Mouse (Mus musculus) liver, embryonic 13.5 days (tissue): ENCODE results near the gene Gmeb1. TPM values are rescaled to one million over a fixed set of nuclear protein-coding genes. Genes with fewer than 3 reads are reported as not detected.
"Not testable (repeated sequence)": the region's sequence is repeated elsewhere in the genome, so short reads cannot be mapped to it uniquely, and the experiment has no call there.

Experiments used
- ATAC-seq: fragments of 200-750 bp; cut with Nextera tagmentation; 2 replicates; pipeline ENCODE4 v1.8.0; 2017; ENCODE audit warnings: low read depth, mild to moderate bottlenecking, moderate number of reproducible peaks, moderate library complexity
- DNase-seq: peaks from one replicate; pipeline ENCODE4 v3.0.0; 2022
- H3K27ac ChIP-seq: fragments of 300-500 bp; sonication (generic); 2 replicates; pipeline ENCODE4 v1.5.1; 2015; ENCODE audit warnings: moderate library complexity, mild to moderate bottlenecking, inconsistent platforms
- H3K27me3 ChIP-seq: fragments of 300-500 bp; sonication (generic); 2 replicates; pipeline ENCODE4 v1.6.1; 2015; ENCODE audit warnings: mild to moderate bottlenecking, inconsistent platforms
- H3K36me3 ChIP-seq: fragments of 300-500 bp; sonication (generic); 2 replicates; pipeline ENCODE4 v1.6.1; 2015; ENCODE audit warnings: mild to moderate bottlenecking, inconsistent platforms
- H3K4me1 ChIP-seq: fragments of 300-500 bp; sonication (generic); replicated peaks from 2 replicates; pipeline ENCODE4 v1.6.1; 2015; ENCODE audit warnings: inconsistent platforms
- H3K4me2 ChIP-seq: fragments of 300-500 bp; sonication (generic); 2 replicates; pipeline ENCODE4 v1.6.1; 2015; ENCODE audit warnings: inconsistent platforms, mild to moderate bottlenecking, moderate library complexity
- H3K4me3 ChIP-seq: fragments of 300-500 bp; sonication (generic); replicated peaks from 2 replicates; pipeline ENCODE4 v1.5.1; 2015; ENCODE audit warnings: mild to moderate bottlenecking, inconsistent platforms
- H3K9ac ChIP-seq: fragments of 300-500 bp; sonication (generic); 2 replicates; pipeline ENCODE4 v1.6.1; 2015; ENCODE audit warnings: mild to moderate bottlenecking, inconsistent platforms
- H3K9me3 ChIP-seq: fragments of 300-500 bp; sonication (generic); replicated peaks from 2 replicates; pipeline ENCODE4 v1.6.1; 2016; ENCODE audit warnings: inconsistent platforms
- WGBS: fragments of 180-500 bp; shearing (Covaris S2); methylation state at CpG from one replicate; pipeline ENCODE4 v1.1.7; 2015; ENCODE audit not compliant: insufficient replicate concordance; 5-methylcytosine and 5-hydroxymethylcytosine counted together
- polyA plus RNA-seq: library from polyadenylated mRNA; unstranded; fragments of >200 nt; fragmentation: Nextera tagmentation; extraction: Ambion mirVana; gene quantifications from 2 replicates; pipeline ENCODE4 v1.2.1, GENCODE M21; 2015

Gene Gmeb1
- polyA plus RNA-seq: 16.9 and 17.3 TPM in 2 replicates

- Histone ChIP-seq H3K4me3 (peak within 1 kb of the TSS; percentile 89), H3K4me2 (peak within 1 kb of the TSS; percentile 85), H3K9me3 (no peaks in the 10 kb centered on the region), H3K4me1 (peaks cover 57% of the 10 kb centered on the region), H3K36me3 (0 out of 2 replicates have a peak, but pooled peaks cover 8% of the 10 kb centered on the region), H3K27ac (peak within 1 kb of the TSS; percentile 94), H3K27me3 (no peaks in the 10 kb centered on the region), H3K9ac (peak within 1 kb of the TSS; percentile 97)
- DNase-seq (peak; percentile 70), ATAC-seq (peak; percentile 86)
- WGBS: 9% methylated on average over 41 of the region's 49 CpGs
Observed at GRCm38 (mm10) chr4:132261514-132262357, at the start of gene Gmeb1. Gmeb1 (minus strand) TSS chr4:132261602.

GRCm38 (mm10) chr4:132309849-132310472 is 48.6 kb upstream of the Gmeb1 start:
- Histone ChIP-seq H3K9ac (peak overlapping the region; percentile 92), H3K36me3 (peaks cover 50% of the 10 kb centered on the region), H3K9me3 (no peaks in the 10 kb centered on the region), H3K27me3 (no peaks in the 10 kb centered on the region), H3K27ac (peak overlapping the region; percentile 96), H3K4me1 (peaks cover 34% of the 10 kb centered on the region), H3K4me2 (peak overlapping the region; percentile 84), H3K4me3 (peak overlapping the region; percentile 83)
- WGBS: 14% methylated on average over 10 of the region's 10 CpGs
- DNase-seq (peak; percentile 49), ATAC-seq (peak; percentile 33; the same call in 1 of the 2 replicates)

GRCm38 (mm10) chr4:132309140-132309848 is 47.9 kb upstream of the Gmeb1 start:
- H3K36me3 ChIP-seq: peaks cover 48% of the 10 kb centered on the region
- H3K4me3 ChIP-seq: peak overlapping the region; percentile 83
- under 1% methylated on average over 15 of the region's 15 CpGs for WGBS
- peak overlapping the region; percentile 84 for H3K4me2 ChIP-seq
- peak overlapping the region; percentile 96 for H3K27ac ChIP-seq
- H3K4me1 ChIP-seq: peaks cover 36% of the 10 kb centered on the region
- no peak for ATAC-seq
- peak overlapping the region; percentile 92 for H3K9ac ChIP-seq
- DNase-seq: peak; percentile 45
- H3K27me3 ChIP-seq: no peaks in the 10 kb centered on the region
- no peaks in the 10 kb centered on the region for H3K9me3 ChIP-seq

- H3K27me3 ChIP-seq: no peaks in the 10 kb centered on the region
- peak overlapping the region; percentile 96 for H3K27ac ChIP-seq
- peak overlapping the region; percentile 92 for H3K9ac ChIP-seq
- peaks cover 36% of the 10 kb centered on the region for H3K4me1 ChIP-seq
- peak; percentile 85 for ATAC-seq
- H3K36me3 ChIP-seq: peaks cover 41% of the 10 kb centered on the region
- peak overlapping the region; percentile 84 for H3K4me2 ChIP-seq
- DNase-seq: peak; percentile 79
- under 1% methylated on average over 41 of the region's 41 CpGs for WGBS
- H3K4me3 ChIP-seq: peak overlapping the region; percentile 83
- H3K9me3 ChIP-seq: no peaks in the 10 kb centered on the region
Observed at GRCm38 (mm10) chr4:132308437-132309139, 47.2 kb upstream of the Gmeb1 start.

- DNase-seq (no peak), ATAC-seq (no peak)
- no peak overlapping the region for H3K4me3 ChIP-seq
- peaks cover 48% of the 10 kb centered on the region for H3K4me1 ChIP-seq
- no peaks in the 10 kb centered on the region for H3K9me3 ChIP-seq
- H3K9ac ChIP-seq: no peak overlapping the region
- 61% methylated on average over 6 of the region's 6 CpGs for WGBS
- peaks cover 19% of the 10 kb centered on the region for H3K36me3 ChIP-seq
- H3K27ac ChIP-seq: no peak overlapping the region
- H3K4me2 ChIP-seq: no peak overlapping the region
- no peaks in the 10 kb centered on the region for H3K27me3 ChIP-seq
Observed at GRCm38 (mm10) chr4:132306004-132306403, 44.6 kb upstream of the Gmeb1 start.

- Histone ChIP-seq H3K36me3 (peaks cover 12% of the 10 kb centered on the region), H3K4me2 (no peak overlapping the region), H3K27ac (0 out of 2 replicates have a peak overlapping the region, but pooled peaks have one; percentile 1), H3K9ac (no peak overlapping the region), H3K9me3 (no peaks in the 10 kb centered on the region), H3K4me3 (no peak overlapping the region), H3K4me1 (peaks cover 43% of the 10 kb centered on the region), H3K27me3 (no peaks in the 10 kb centered on the region)
- no peak for DNase-seq
- no peak for ATAC-seq
- WGBS: 28% methylated on average over 8 of the region's 8 CpGs
Observed at GRCm38 (mm10) chr4:132305276-132305675, 43.9 kb upstream of the Gmeb1 start.

GRCm38 (mm10) chr4:132303484-132303883 is 42.1 kb upstream of the Gmeb1 start:
- H3K27ac ChIP-seq: not testable (repeated sequence)
- H3K9ac ChIP-seq: peak overlapping the region; percentile 74
- WGBS: 32% methylated on average over 6 of the region's 6 CpGs

GRCm38 (mm10) chr4:132302939-132303479 is 41.6 kb upstream of the Gmeb1 start, which contains the start of gene Rab42:
Rab42 (minus strand) TSS chr4:132303385.
- 2% methylated on average over 31 of the region's 31 CpGs for WGBS
- Histone ChIP-seq H3K27me3 (no peaks in the 10 kb centered on the region), H3K9me3 (no peaks in the 10 kb centered on the region), H3K4me2 (peak within 1 kb of the TSS; percentile 86), H3K4me1 (peaks cover 33% of the 10 kb centered on the region), H3K4me3 (peak within 1 kb of the TSS; percentile 64), H3K36me3 (no peaks in the 10 kb centered on the region), H3K9ac (peak within 1 kb of the TSS; percentile 74), H3K27ac (peak within 1 kb of the TSS; percentile 69)
- ATAC-seq (peak; percentile 76), DNase-seq (peak; percentile 50)

More at GRCm38 (mm10) chr4:132303484-132303883, 42.1 kb upstream of the Gmeb1 start:
- H3K4me1 ChIP-seq: peaks cover 36% of the 10 kb centered on the region
- not testable (repeated sequence) for DNase-seq, ATAC-seq, H3K27me3 ChIP-seq, H3K9me3 ChIP-seq, H3K36me3 ChIP-seq
- peak overlapping the region; percentile 86 for H3K4me2 ChIP-seq
- H3K4me3 ChIP-seq: peak overlapping the region; percentile 64

GRCm38 (mm10) chr4:132301965-132302938 is 40.9 kb upstream of the Gmeb1 start:
- no peaks in the 10 kb centered on the region for H3K27me3 ChIP-seq

More at GRCm38 (mm10) chr4:132301965-132302938, 40.9 kb upstream of the Gmeb1 start:
- Histone ChIP-seq H3K4me2 (peak overlapping the region; percentile 86), H3K36me3 (no peaks in the 10 kb centered on the region), H3K4me1 (peaks cover 33% of the 10 kb centered on the region), H3K27ac (peak overlapping the region; percentile 69), H3K9ac (peak overlapping the region; percentile 74), H3K9me3 (no peaks in the 10 kb centered on the region), H3K4me3 (peak overlapping the region; percentile 64)
- DNase-seq: no peak
- no peak for ATAC-seq
- WGBS: 55% methylated on average over 16 of the region's 16 CpGs
